Mouse (Mus musculus) forelimb bud, embryonic 11.5 days (tissue): ENCODE measurements around the gene Oxct2a.

Experiments used
- DNase-seq: peaks from one replicate; pipeline ENCODE4 v3.0.0-alpha.2; 2012; ENCODE audit warnings: low read depth, low spot score

Gene Oxct2a

DNA sequence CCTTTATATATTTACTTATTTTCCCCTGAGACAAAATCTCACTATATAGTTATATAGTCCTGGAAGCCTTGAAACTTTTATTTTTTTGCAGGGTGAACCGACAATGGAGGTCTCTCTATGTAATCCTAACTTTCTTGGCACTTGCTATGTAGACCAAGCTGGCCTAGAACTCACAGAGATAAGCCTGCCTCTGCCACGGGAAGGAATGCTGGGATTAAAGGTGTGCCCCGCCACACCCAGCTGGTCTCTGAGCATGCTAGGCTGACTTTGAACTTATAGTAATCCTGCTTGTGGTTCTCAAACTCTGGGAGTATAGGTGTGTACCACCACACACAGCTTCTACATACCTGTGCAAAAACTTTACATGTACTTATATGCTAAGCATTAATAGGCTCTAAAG is 43.3 kb downstream of the Oxct2a start:
- DNase-seq, result no peak
